Mouse (Mus musculus) embryonic facial prominence, embryonic 13.5 days (tissue): ENCODE data around the gene 4931406C07Rik. TPM values are rescaled to one million over a fixed set of nuclear protein-coding genes. Genes with fewer than 3 reads are reported as not detected.
"Not testable (repeated sequence)": the region's sequence is repeated elsewhere in the genome, so short reads cannot be mapped to it uniquely, and the experiment has no call there.

Source experiments
- ATAC-seq: fragments of 200-750 bp; cut with Nextera tagmentation; 2 replicates; pipeline ENCODE4 v1.8.0; 2017; ENCODE audit warnings: low read depth; ENCODE audit not compliant: insufficient number of reproducible peaks, insufficient read depth, low FRiP score, low TSS enrichment
- H3K27ac ChIP-seq: fragments of 300-500 bp; sonication (generic); 2 replicates; pipeline ENCODE4 v1.5.1; 2015; ENCODE audit warnings: moderate library complexity, mild to moderate bottlenecking, inconsistent platforms
- H3K27me3 ChIP-seq: fragments of 300-500 bp; sonication (generic); 2 replicates; pipeline ENCODE4 v1.6.1; 2015; ENCODE audit warnings: mild to moderate bottlenecking, inconsistent platforms
- H3K36me3 ChIP-seq: fragments of 300-500 bp; sonication (generic); 2 replicates; pipeline ENCODE4 v1.6.1; 2015; ENCODE audit warnings: mild to moderate bottlenecking, inconsistent platforms
- H3K4me1 ChIP-seq: fragments of 300-500 bp; sonication (generic); 2 replicates; pipeline ENCODE4 v1.6.1; 2015; ENCODE audit warnings: inconsistent platforms
- H3K4me2 ChIP-seq: fragments of 300-500 bp; sonication (generic); 2 replicates; pipeline ENCODE4 v1.6.1; 2015; ENCODE audit warnings: moderate library complexity, mild to moderate bottlenecking, inconsistent platforms
- H3K4me3 ChIP-seq: fragments of 300-500 bp; sonication (generic); 2 replicates; pipeline ENCODE4 v1.5.1; 2015; ENCODE audit warnings: mild to moderate bottlenecking, inconsistent platforms
- H3K9ac ChIP-seq: fragments of 300-500 bp; sonication (generic); 2 replicates; pipeline ENCODE4 v1.6.1; 2015; ENCODE audit warnings: mild to moderate bottlenecking, inconsistent platforms
- H3K9me3 ChIP-seq: fragments of 300-500 bp; sonication (generic); 2 replicates; pipeline ENCODE4 v1.6.1; 2016; ENCODE audit warnings: inconsistent platforms
- WGBS: fragments of 180-500 bp; shearing (Covaris S2); methylation state at CpG from one replicate; pipeline ENCODE4 v1.1.7; 2015; ENCODE audit warnings: mixed read lengths; 5-methylcytosine and 5-hydroxymethylcytosine counted together
- polyA plus RNA-seq: library from polyadenylated mRNA; unstranded; fragments of >200 nt; fragmentation: Nextera tagmentation; extraction: Ambion mirVana; gene quantifications from 2 replicates; pipeline ENCODE4 v1.2.1, GENCODE M21; 2015

4931406C07Rik gene
- 13.8 TPM in 2 replicates for polyA plus RNA-seq

DNA sequence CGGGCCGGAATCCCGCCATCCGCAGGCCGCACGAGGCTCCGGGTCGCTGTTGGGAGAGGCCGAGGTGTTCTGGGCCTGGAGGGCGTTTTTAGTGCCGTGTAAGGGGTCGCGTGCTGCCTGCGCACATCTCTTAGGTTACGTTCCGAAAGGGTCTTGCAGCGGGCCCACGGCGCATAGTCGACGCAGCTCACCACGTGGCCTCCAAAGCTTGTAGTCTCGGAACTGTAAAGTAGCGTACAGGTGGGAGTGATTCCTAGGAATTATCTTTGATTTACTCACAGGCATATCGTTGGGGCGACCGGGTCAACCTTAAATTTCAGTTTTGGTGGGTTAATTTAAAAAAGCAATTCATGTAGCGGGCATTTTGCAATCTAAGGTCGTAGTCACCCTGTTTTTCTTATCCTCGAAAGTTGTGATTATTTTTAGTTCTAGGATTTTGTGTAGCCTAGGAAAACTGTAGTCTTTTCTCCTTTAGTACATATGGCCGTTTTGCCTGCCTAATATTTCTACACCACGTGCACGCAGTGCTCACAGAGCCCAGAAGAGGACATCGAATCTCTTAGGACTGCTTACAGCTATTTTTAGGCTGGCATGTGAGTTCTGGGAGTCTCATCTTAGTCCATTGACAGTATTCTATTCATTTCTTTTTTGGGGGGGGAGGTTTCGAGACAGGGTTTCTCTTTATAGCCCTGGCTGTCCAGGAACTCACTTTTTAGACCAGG is at the start of gene 4931406C07Rik:
4931406C07Rik (minus strand) TSS at position 51 of the 722 bp plus-strand sequence.
- Histone ChIP-seq H3K9me3 (no peaks in the 10 kb centered on the region), H3K4me1 (peaks cover 33% of the 10 kb centered on the region), H3K9ac (peak within 1 kb of the TSS; percentile 94), H3K27ac (peak within 1 kb of the TSS; percentile 88), H3K4me2 (peak within 1 kb of the TSS; percentile 77), H3K4me3 (peak within 1 kb of the TSS; percentile 71), H3K36me3 (peaks cover 39% of the 10 kb centered on the region), H3K27me3 (no peaks in the 10 kb centered on the region)
- under 1% methylated on average over 35 of the region's 35 CpGs for WGBS
- ATAC-seq: peak; percentile 75

DNA sequence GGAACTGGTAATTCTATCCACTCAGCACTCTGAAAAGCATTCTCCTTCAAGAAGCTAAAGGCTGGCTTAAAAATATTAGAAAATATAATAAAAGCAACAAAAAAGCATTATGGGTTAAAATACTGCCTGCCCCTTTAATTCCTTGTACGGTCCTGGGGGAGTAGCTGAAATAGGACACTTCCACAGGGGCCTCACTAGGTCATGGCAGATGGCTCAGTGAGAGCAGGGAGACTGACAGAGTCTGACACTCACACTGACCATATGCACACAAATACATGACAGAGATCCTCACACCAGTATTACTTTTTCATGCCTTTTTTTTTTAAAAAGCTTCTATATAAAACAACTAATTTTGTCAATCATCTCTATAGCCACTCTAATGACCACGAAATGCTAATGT is 43.7 kb upstream of the 4931406C07Rik start:
- H3K27me3 ChIP-seq: no peaks in the 10 kb centered on the region
- no peak overlapping the region for H3K4me2 ChIP-seq
- H3K9ac ChIP-seq: no peak overlapping the region
- 54% methylated on average over 2 of the region's 2 CpGs for WGBS
- H3K9me3 ChIP-seq: no peaks in the 10 kb centered on the region
- peaks cover 63% of the 10 kb centered on the region for H3K36me3 ChIP-seq
- no peaks in the 10 kb centered on the region for H3K4me1 ChIP-seq
- ATAC-seq: no peak
- no peak overlapping the region for H3K4me3 ChIP-seq
- H3K27ac ChIP-seq: no peak overlapping the region

DNA sequence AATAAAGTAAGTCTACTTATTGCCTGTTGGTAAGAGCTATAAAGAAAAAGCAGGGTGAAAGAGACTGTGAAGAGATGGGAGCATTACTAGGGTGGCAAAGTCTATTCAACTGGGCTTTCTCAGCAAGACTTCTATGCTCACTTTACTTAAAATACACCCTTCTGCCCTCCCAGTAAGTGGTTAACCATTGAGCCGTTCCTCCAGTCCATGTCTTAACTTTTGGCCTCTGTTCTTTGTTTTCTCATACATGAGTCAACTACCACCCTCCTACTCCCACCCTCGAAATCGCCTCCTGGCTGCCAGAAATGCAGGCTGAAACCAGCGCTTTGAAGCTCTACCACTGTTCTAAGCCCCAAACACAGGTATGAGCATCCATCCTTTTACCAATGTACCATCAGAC is 31.5 kb upstream of the 4931406C07Rik start:
- Histone ChIP-seq H3K9ac (no peak overlapping the region), H3K9me3 (no peaks in the 10 kb centered on the region), H3K36me3 (peaks cover 81% of the 10 kb centered on the region), H3K4me2 (no peak overlapping the region), H3K4me3 (no peak overlapping the region), H3K27ac (no peak overlapping the region), H3K27me3 (no peaks in the 10 kb centered on the region), H3K4me1 (no peaks in the 10 kb centered on the region)
- WGBS: 95% methylated on average over 4 of the region's 4 CpGs
- no peak for ATAC-seq

GRCm38 (mm10) chr9:15318170-15318742 is 12.0 kb upstream of the 4931406C07Rik start:
- peaks cover 77% of the 10 kb centered on the region for H3K36me3 ChIP-seq
- WGBS: 83% methylated on average over 2 of the region's 2 CpGs
- no peaks in the 10 kb centered on the region for H3K27me3 ChIP-seq
- H3K4me2 ChIP-seq: no peak overlapping the region
- no peak overlapping the region for H3K27ac ChIP-seq
- no peaks in the 10 kb centered on the region for H3K9me3 ChIP-seq
- no peaks in the 10 kb centered on the region for H3K4me1 ChIP-seq
- no peak for ATAC-seq
- no peak overlapping the region for H3K9ac ChIP-seq
- no peak overlapping the region for H3K4me3 ChIP-seq

GRCm38 (mm10) chr9:15317223-15318169 is 11.2 kb upstream of the 4931406C07Rik start:
- ATAC-seq: no peak
- H3K36me3 ChIP-seq: peaks cover 75% of the 10 kb centered on the region
- H3K4me3 ChIP-seq: no peak overlapping the region
- H3K27ac ChIP-seq: no peak overlapping the region
- no peak overlapping the region for H3K9ac ChIP-seq
- no peaks in the 10 kb centered on the region for H3K27me3 ChIP-seq
- no peak overlapping the region for H3K4me2 ChIP-seq
- 55% methylated on average over 5 of the region's 5 CpGs for WGBS
- no peaks in the 10 kb centered on the region for H3K4me1 ChIP-seq
- no peaks in the 10 kb centered on the region for H3K9me3 ChIP-seq

DNA sequence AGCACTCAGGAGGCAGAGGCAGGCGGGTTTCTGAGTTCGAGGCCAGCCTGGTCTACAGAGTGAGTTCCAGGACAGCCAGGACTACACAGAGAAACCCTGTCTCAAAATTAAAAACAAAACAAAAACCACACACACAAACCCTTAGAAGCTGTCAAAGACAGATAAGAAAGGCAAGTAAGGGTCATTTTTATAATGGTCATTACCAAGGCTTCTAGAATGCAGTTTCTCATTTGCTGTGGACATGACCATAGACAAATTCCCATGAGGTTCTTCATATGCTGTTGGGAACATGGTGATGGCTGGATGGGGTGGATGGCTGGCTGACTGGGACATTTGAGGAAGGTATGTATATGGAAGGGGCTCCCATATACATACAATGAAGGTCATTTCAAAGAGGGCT is 10.0 kb upstream of the 4931406C07Rik start:
- not testable (repeated sequence) for H3K4me2 ChIP-seq, ATAC-seq, H3K27me3 ChIP-seq, H3K9ac ChIP-seq, H3K4me1 ChIP-seq, H3K4me3 ChIP-seq, H3K27ac ChIP-seq, H3K9me3 ChIP-seq
- WGBS: 96% methylated on average over 2 of the region's 2 CpGs
- peaks cover 75% of the 10 kb centered on the region for H3K36me3 ChIP-seq

DNA sequence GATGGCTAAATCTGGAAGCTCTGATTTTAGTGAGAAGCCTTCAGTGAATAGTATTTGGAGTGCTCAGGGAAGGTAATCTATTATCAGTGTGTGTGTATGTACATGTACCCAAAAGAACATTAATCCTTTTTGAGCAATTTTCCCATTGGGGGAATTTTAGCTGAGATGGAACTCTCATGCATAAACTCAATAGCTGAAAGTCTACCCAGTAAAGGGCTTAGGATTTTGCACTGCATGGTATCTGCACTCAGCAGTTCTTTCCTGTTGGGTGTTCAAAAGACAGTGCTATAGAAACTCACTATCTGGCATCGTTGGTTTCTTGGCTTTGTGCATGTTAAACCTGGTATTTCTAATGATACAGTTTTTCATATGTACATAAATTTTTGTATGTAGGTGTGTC is 8.4 kb upstream of the 4931406C07Rik start:
- H3K9ac ChIP-seq: no peak overlapping the region
- H3K9me3 ChIP-seq: no peaks in the 10 kb centered on the region
- ATAC-seq: no peak
- no peak overlapping the region for H3K4me2 ChIP-seq
- H3K27me3 ChIP-seq: no peaks in the 10 kb centered on the region
- 96% methylated on average over 1 of the region's 1 CpGs for WGBS
- no peak overlapping the region for H3K4me3 ChIP-seq
- no peaks in the 10 kb centered on the region for H3K4me1 ChIP-seq
- no peak overlapping the region for H3K27ac ChIP-seq
- peaks cover 82% of the 10 kb centered on the region for H3K36me3 ChIP-seq

- H3K36me3 ChIP-seq: peaks cover 91% of the 10 kb centered on the region
- H3K27ac ChIP-seq: no peak overlapping the region
- peaks cover 7% of the 10 kb centered on the region for H3K4me1 ChIP-seq
- no peak overlapping the region for H3K4me2 ChIP-seq
- WGBS: 83% methylated on average over 5 of the region's 5 CpGs
- no peaks in the 10 kb centered on the region for H3K27me3 ChIP-seq
- ATAC-seq: no peak
- no peaks in the 10 kb centered on the region for H3K9me3 ChIP-seq
- no peak overlapping the region for H3K4me3 ChIP-seq
- H3K9ac ChIP-seq: no peak overlapping the region
These were observed 7.4 kb upstream of the 4931406C07Rik start for GRCm38 (mm10) chr9:15313633-15314032.

DNA sequence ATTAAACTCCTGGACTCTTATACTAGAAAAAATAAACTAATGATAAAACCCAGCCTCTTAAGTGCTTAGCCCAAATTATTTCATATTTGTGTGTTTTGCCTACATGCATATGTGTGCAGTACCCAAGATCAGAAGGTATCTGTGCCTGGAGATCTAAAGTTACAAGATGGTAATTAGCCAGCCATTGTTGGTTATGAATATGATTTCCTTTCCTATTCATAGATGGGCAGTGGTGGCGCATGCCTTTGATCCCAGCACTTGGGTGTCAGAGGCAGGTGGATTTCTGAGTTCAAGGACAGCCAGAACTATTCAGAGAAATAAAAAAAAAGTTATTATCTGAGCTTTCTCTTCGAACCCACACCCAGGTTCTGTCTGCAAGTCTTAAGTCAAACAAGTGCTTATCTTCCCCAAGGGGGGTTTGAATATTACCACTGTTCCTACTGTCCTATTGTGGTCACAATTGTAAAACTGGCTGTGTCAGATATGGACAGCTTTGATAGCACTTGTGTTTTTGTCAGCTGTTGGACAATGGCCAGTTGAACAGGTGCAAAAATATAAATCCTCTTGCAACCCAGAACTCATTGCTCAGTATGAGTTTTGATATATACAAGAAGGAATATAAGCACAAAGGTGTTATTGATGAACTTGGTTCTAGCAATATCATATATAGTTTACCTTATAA is 5.9 kb upstream of the 4931406C07Rik start:
- H3K4me3 ChIP-seq: no peak overlapping the region
- H3K4me2 ChIP-seq: no peak overlapping the region
- H3K9me3 ChIP-seq: no peaks in the 10 kb centered on the region
- peaks cover 88% of the 10 kb centered on the region for H3K36me3 ChIP-seq
- WGBS: 90% methylated on average over 2 of the region's 2 CpGs
- ATAC-seq: no peak
- H3K27ac ChIP-seq: no peak overlapping the region
- H3K9ac ChIP-seq: no peak overlapping the region
- H3K27me3 ChIP-seq: no peaks in the 10 kb centered on the region
- H3K4me1 ChIP-seq: peaks cover 18% of the 10 kb centered on the region

GRCm38 (mm10) chr9:15310179-15310578 is 3.9 kb upstream of the 4931406C07Rik start:
- Histone ChIP-seq H3K9ac (no peak overlapping the region), H3K27ac (no peak overlapping the region), H3K9me3 (no peaks in the 10 kb centered on the region), H3K27me3 (no peaks in the 10 kb centered on the region), H3K4me3 (no peak overlapping the region), H3K36me3 (peaks cover 71% of the 10 kb centered on the region), H3K4me2 (no peak overlapping the region), H3K4me1 (peaks cover 27% of the 10 kb centered on the region)
- ATAC-seq: no peak
- 81% methylated on average over 1 of the region's 1 CpGs for WGBS

- H3K27me3 ChIP-seq: no peaks in the 10 kb centered on the region
- peak overlapping the region; percentile 77 for H3K4me2 ChIP-seq
- H3K9ac ChIP-seq: no peak overlapping the region
- WGBS: 64% methylated on average over 4 of the region's 4 CpGs
- H3K9me3 ChIP-seq: no peaks in the 10 kb centered on the region
- no peak overlapping the region for H3K4me3 ChIP-seq
- peaks cover 64% of the 10 kb centered on the region for H3K36me3 ChIP-seq
- ATAC-seq: no peak
- H3K4me1 ChIP-seq: peaks cover 31% of the 10 kb centered on the region
- no peak overlapping the region for H3K27ac ChIP-seq
These were observed 3.2 kb upstream of the 4931406C07Rik start for GRCm38 (mm10) chr9:15309425-15309824.
